Mouse (Mus musculus) liver, adult 2 months (tissue): Measurements from ENCODE around the gene Mb21d2.

Experiments
- CTCF ChIP-seq: fragments of 200-500 bp; IDR thresholded peaks from 2 replicates; pipeline ENCODE4 v1.5.1; 2011; ENCODE audit warnings: low read depth, low read length, control low read depth
- POLR2A ChIP-seq: fragments of 200-500 bp; IDR thresholded peaks from 2 replicates; pipeline ENCODE4 v1.6.1; 2011; ENCODE audit warnings: low read length, control low read depth; ENCODE audit not compliant: insufficient read depth; ENCODE audit errors: extremely low read depth

- TF ChIP-seq CTCF (no peak), POLR2A (no peak)
Measured at GRCm38 (mm10) chr16:28821774-28822173, 107.7 kb downstream of the Mb21d2 start.
